8 mouse cellular contexts compared by ENCODE assay signal in genomic region chr10:4266041-4266930, GRCm38 (mm10). TPM values are rescaled to one million over a fixed set of nuclear protein-coding genes. Genes with fewer than 3 reads are reported as not detected.
DNase-seq lines count a peak whose midpoint lies in the region; ATAC-seq and TF ChIP-seq lines count a peak whose summit lies in the region.

Gene Akap12 (plus strand): TSS chr10:4266380.

- H3K4me2 ChIP-seq in hindbrain, postnatal 0 days (ENCODE audit: low read depth, low read length) = peak within 1 kb of the TSS; percentile 95
- peak within 1 kb of the TSS; percentile 96 for H3K4me2 ChIP-seq in limb, embryonic 11.5 days (ENCODE audit: low read depth, severe bottlenecking)
- peak within 1 kb of the TSS; percentile 91 for H3K4me2 ChIP-seq in midbrain, embryonic 14.5 days (ENCODE audit: low read length)
- H3K4me2 ChIP-seq in stomach, embryonic 15.5 days = peak within 1 kb of the TSS; percentile 91

- H3K27me3 ChIP-seq in hindbrain, postnatal 0 days (ENCODE audit: insufficient read depth, low read length) = no peaks in the 10 kb centered on the region
- no peaks in the 10 kb centered on the region for H3K27me3 ChIP-seq in limb, embryonic 11.5 days (ENCODE audit: control insufficient read depth, insufficient read depth, low read length)
- H3K27me3 ChIP-seq in midbrain, embryonic 14.5 days (ENCODE audit: control insufficient read depth, insufficient read depth, low read length) = no peaks in the 10 kb centered on the region
- H3K27me3 ChIP-seq in stomach, embryonic 15.5 days (replicated peaks) = no peaks in the 10 kb centered on the region

- H3K27ac ChIP-seq in hindbrain, postnatal 0 days = peak within 1 kb of the TSS; percentile 82
- H3K27ac ChIP-seq in limb, embryonic 11.5 days (replicated peaks; ENCODE audit: low read depth, low read length) = no peak within 1 kb of the TSS
- H3K27ac ChIP-seq in midbrain, embryonic 14.5 days (replicated peaks; ENCODE audit: low read depth, low read length) = peak within 1 kb of the TSS; percentile 83
- H3K27ac ChIP-seq in stomach, embryonic 15.5 days = peak within 1 kb of the TSS; percentile 68

- H3K9me3 ChIP-seq in hindbrain, postnatal 0 days (ENCODE audit: low read length) = no peaks in the 10 kb centered on the region
- H3K9me3 ChIP-seq in limb, embryonic 11.5 days (ENCODE audit: control insufficient read depth, low read length) = no peaks in the 10 kb centered on the region
- no peaks in the 10 kb centered on the region for H3K9me3 ChIP-seq in midbrain, embryonic 14.5 days (ENCODE audit: control insufficient read depth, low read length)
- H3K9me3 ChIP-seq in stomach, embryonic 15.5 days = no peaks in the 10 kb centered on the region

- peak; percentile 24 for DNase-seq in layer of hippocampus, adult 11-12 months (ENCODE audit: low spot score)
- no peak for DNase-seq in layer of hippocampus, adult 9-10 months (ENCODE audit: low spot score)
- peak; percentile 72 to 81 for DNase-seq in cerebellum, postnatal 25 days
- DNase-seq in gastrocnemius, postnatal 25 days = peak; percentile 33
- peak; percentile 57 for DNase-seq in hindbrain, postnatal 0 days (ENCODE audit: low spot score)
- DNase-seq in limb, embryonic 11.5 days (ENCODE audit: low spot score) = peak; percentile 72
- peak; percentile 76 for DNase-seq in midbrain, embryonic 14.5 days

- H3K9ac ChIP-seq in hindbrain, postnatal 0 days (replicated peaks; ENCODE audit: low read length) = peak within 1 kb of the TSS; percentile 73
- H3K9ac ChIP-seq in limb, embryonic 11.5 days (ENCODE audit: low read length) = peak within 1 kb of the TSS; percentile 70
- peak within 1 kb of the TSS; percentile 82 for H3K9ac ChIP-seq in midbrain, embryonic 14.5 days (replicated peaks; ENCODE audit: low read length)
- peak within 1 kb of the TSS; percentile 50; the same call in 1 of the 2 replicates for H3K9ac ChIP-seq in stomach, embryonic 15.5 days

- TF ChIP-seq CTCF in hindbrain, postnatal 0 days (IDR thresholded peaks at IDR 0.05; ENCODE audit: low read depth) = no peak

- ATAC-seq in hindbrain, postnatal 0 days = peak; percentile 82
- peak; percentile 69; the same call in 1 of the 2 replicates for ATAC-seq in limb, embryonic 11.5 days (ENCODE audit: insufficient number of reproducible peaks, low FRiP score, low TSS enrichment, low read depth)
- peak; percentile 72 for ATAC-seq in midbrain, embryonic 14.5 days (ENCODE audit: low FRiP score, low TSS enrichment)
- peak; percentile 54 for ATAC-seq in stomach, embryonic 15.5 days (ENCODE audit: insufficient read depth, low FRiP score, low read depth)

- WGBS in hindbrain, postnatal 0 days = under 1% methylated on average over 54 of the region's 54 CpGs
- 0% methylated on average over 54 of the region's 54 CpGs for WGBS in limb, embryonic 11.5 days
- under 1% methylated on average over 52 of the region's 54 CpGs for WGBS in midbrain, embryonic 14.5 days
- under 1% methylated on average over 54 of the region's 54 CpGs for WGBS in stomach, embryonic 15.5 days

- peaks cover 5% of the 10 kb centered on the region; the same call in 1 of the 2 replicates for H3K4me1 ChIP-seq in hindbrain, postnatal 0 days (ENCODE audit: insufficient read depth, low read length)
- 0 out of 2 replicates have a peak, but pooled peaks cover 2% of the 10 kb centered on the region for H3K4me1 ChIP-seq in limb, embryonic 11.5 days (ENCODE audit: control insufficient read depth, insufficient read depth, low read length)
- H3K4me1 ChIP-seq in midbrain, embryonic 14.5 days (ENCODE audit: control insufficient read depth, insufficient read depth, low read length) = peaks cover 16% of the 10 kb centered on the region
- peaks cover 10% of the 10 kb centered on the region; the same call in 1 of the 2 replicates for H3K4me1 ChIP-seq in stomach, embryonic 15.5 days

- H3K4me3 ChIP-seq in hindbrain, postnatal 0 days (ENCODE audit: low read length) = peak within 1 kb of the TSS; percentile 76
- H3K4me3 ChIP-seq in limb, embryonic 11.5 days (ENCODE audit: low read depth, low read length) = peak within 1 kb of the TSS; percentile 65
- peak within 1 kb of the TSS; percentile 56 for H3K4me3 ChIP-seq in midbrain, embryonic 14.5 days (replicated peaks; ENCODE audit: low read depth, low read length)
- H3K4me3 ChIP-seq in stomach, embryonic 15.5 days (replicated peaks) = peak within 1 kb of the TSS; percentile 67

- no peaks in the 10 kb centered on the region for H3K36me3 ChIP-seq in hindbrain, postnatal 0 days (ENCODE audit: insufficient read depth, low read length)
- H3K36me3 ChIP-seq in limb, embryonic 11.5 days (ENCODE audit: control insufficient read depth, insufficient read depth, low read length) = no peaks in the 10 kb centered on the region
- no peaks in the 10 kb centered on the region for H3K36me3 ChIP-seq in midbrain, embryonic 14.5 days (ENCODE audit: control insufficient read depth, insufficient read depth, low read length)
- H3K36me3 ChIP-seq in stomach, embryonic 15.5 days = no peaks in the 10 kb centered on the region

RNA-seq across cellular contexts. Expression of gene Akap12, which starts in this region (rescaled TPM):
- 10 to 100 TPM in 1 of 2 experiments, 1 to 10 TPM in 1; 10.0 to 13.0 TPM for total RNA-seq in gastrocnemius, postnatal 25 days (2021)
- 32.9 and 40.4 TPM in 2 replicates for total RNA-seq in hindbrain, postnatal 0 days (2014; rRNA removed)
- polyA plus RNA-seq in hindbrain, postnatal 0 days (2015; fragmentation: Nextera tagmentation; extraction: Ambion mirVana) = 35.7 and 35.9 TPM in 2 replicates
- polyA plus RNA-seq in limb, embryonic 11.5 days (2014; fragmentation: Nextera tagmentation; extraction: Ambion mirVana) = 7.5 and 9.4 TPM in 2 replicates
- 20.9 and 31.9 TPM in 2 replicates for polyA plus RNA-seq in midbrain, embryonic 14.5 days (2014; fragmentation: Nextera tagmentation; extraction: Ambion mirVana)
- polyA plus RNA-seq in stomach, embryonic 15.5 days (2015; fragmentation: Nextera tagmentation; extraction: Ambion mirVana) = 59.6 and 62.9 TPM in 2 replicates
